Mouse (Mus musculus) heart, adult 2 months (tissue): Measurements from ENCODE around the gene Catsperz.
A peak's percentile ranks its signal among the peaks of the same experiment; 100 is the strongest.

Experiments
- CTCF ChIP-seq: fragments of 200-600 bp; IDR thresholded peaks from 2 replicates; pipeline ENCODE4 v1.8.1; 2022; ENCODE audit warnings: antibody characterized with exemption, mild to moderate bottlenecking, moderate library complexity
- POLR2A ChIP-seq: fragments of 200-500 bp; IDR thresholded peaks from 2 replicates; pipeline ENCODE4 v1.6.1; 2011; ENCODE audit warnings: mild to moderate bottlenecking, low read depth, low read length, control low read depth; ENCODE audit not compliant: insufficient read depth

DNA sequence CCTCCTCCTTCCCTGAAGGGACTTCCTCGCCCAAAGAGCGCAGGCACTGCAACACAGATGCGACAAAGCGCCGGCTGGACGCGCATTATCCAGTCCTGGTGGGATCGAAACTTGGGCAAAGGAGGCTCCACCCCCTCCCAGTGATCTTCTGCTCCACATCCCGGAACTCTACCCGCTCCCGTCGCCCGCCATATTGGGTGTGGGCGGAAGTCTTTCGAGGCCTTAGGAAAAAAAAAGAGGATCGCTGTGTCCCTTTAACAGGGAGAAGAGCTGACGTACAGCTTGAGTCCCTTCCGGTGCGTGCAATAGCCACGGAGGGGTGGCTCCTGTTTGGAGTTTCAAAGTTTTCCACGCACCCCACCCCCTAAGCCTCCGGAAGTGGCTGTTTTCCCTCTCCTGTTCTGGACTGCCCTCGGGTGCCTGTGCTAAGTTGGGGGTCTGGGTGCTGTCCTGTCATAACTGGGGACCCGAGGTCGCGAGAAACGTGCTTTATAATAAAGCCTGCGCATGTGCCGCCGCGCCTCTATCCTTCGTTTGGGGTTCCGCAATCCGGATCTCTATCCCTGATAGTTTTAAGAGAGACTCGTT is 26.3 kb upstream of the Catsperz start:
- TF ChIP-seq CTCF (no peak), POLR2A (peak; percentile 85)
